Mouse (Mus musculus) cortical plate, adult 2 months (tissue): ENCODE measurements around the gene Ninj2.

ENCODE experiments used
- CTCF ChIP-seq: fragments of 200-500 bp; IDR thresholded peaks from 2 replicates; pipeline ENCODE4 v1.5.1; 2011; ENCODE audit warnings: mild to moderate bottlenecking, control low read depth, low read length; ENCODE audit not compliant: insufficient read depth; ENCODE audit errors: extremely low read depth
- POLR2A ChIP-seq: fragments of 200-500 bp; IDR thresholded peaks from 2 replicates; pipeline ENCODE4 v1.6.1; 2011; ENCODE audit warnings: mild to moderate bottlenecking, low read length, control low read depth; ENCODE audit not compliant: insufficient read depth; ENCODE audit errors: extremely low read depth

GRCm38 (mm10) chr6:120109932-120110331, 16.8 kb downstream of the Ninj2 start:
- TF ChIP-seq CTCF, result no peak
- TF ChIP-seq POLR2A, result no peak
